In the genomic region with DNA sequence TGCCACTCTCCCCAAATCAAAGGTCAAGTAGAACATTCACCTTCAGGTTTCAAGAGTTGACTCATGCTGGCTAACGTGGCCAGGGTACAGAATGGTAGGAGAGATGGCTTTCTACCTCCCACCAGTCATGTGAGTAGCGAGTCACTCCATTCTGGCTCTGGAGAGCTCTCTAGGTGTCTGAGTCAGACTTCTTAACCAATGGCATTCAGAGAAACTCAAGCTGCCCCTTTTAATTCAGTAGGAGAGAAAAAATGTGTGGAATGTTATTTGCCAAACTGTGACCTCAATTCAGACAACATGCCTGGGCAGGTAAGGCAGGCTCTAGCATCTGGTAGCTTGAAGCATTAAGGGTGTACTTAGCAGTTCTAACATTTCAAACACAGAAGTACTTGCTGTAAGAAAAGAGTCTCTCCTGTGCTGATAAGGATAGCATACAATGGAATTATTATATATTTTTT, we compare ENCODE assay signal across 11 mouse cellular contexts.
DNase-seq lines count a peak whose midpoint lies in the region; ATAC-seq lines count a peak whose summit lies in the region.
"Had no signal": no experiment of that assay in that cellular context is flagged by ENCODE, and none has a peak within 500 bp of the region (broad histone marks: within the 10 kb centered on the region; RNA-seq: fewer than 3 reads in every experiment).

No protein-coding gene starts in this region.

- WGBS in limb, embryonic 11.5 days = 40% methylated on average over 2 of the region's 2 CpGs
- WGBS in limb, embryonic 10.5 days = 52% methylated on average over 2 of the region's 2 CpGs
- WGBS in embryonic facial prominence, embryonic 13.5 days = 38% methylated on average over 2 of the region's 2 CpGs
- WGBS in stomach, embryonic 16.5 days = 37% methylated on average over 2 of the region's 2 CpGs

- no peak for ATAC-seq in limb, embryonic 11.5 days (ENCODE audit: insufficient number of reproducible peaks, low FRiP score, low TSS enrichment, low read depth)
- ATAC-seq in embryonic facial prominence, embryonic 13.5 days (ENCODE audit: insufficient number of reproducible peaks, insufficient read depth, low FRiP score, low TSS enrichment, low read depth) = 0 out of 2 replicates have a peak, but pooled peaks have one; percentile 59
- peak; percentile 85 for ATAC-seq in stomach, embryonic 16.5 days (ENCODE audit: insufficient read depth, low FRiP score)

- H3K27ac ChIP-seq in limb, embryonic 11.5 days (replicated peaks; ENCODE audit: low read depth, low read length) = no peak overlapping the region
- no peak overlapping the region for H3K27ac ChIP-seq in limb, embryonic 10.5 days
- H3K27ac ChIP-seq in embryonic facial prominence, embryonic 13.5 days = no peak overlapping the region
- no peak overlapping the region for H3K27ac ChIP-seq in stomach, embryonic 16.5 days (ENCODE audit: low read length)
- H3K27ac ChIP-seq: layer of hippocampus, adult 2 months had no signal

- H3K4me2 ChIP-seq in limb, embryonic 11.5 days (ENCODE audit: low read depth, severe bottlenecking) = no peak overlapping the region
- H3K4me2 ChIP-seq in embryonic facial prominence, embryonic 13.5 days = no peak overlapping the region
- no peak overlapping the region for H3K4me2 ChIP-seq in stomach, embryonic 16.5 days (ENCODE audit: low read depth, low read length)

- H3K9me3 ChIP-seq in limb, embryonic 11.5 days (ENCODE audit: control insufficient read depth, low read length) = no peaks in the 10 kb centered on the region
- H3K9me3 ChIP-seq in limb, embryonic 10.5 days (replicated peaks) = no peaks in the 10 kb centered on the region
- H3K9me3 ChIP-seq in embryonic facial prominence, embryonic 13.5 days = no peaks in the 10 kb centered on the region
- H3K9me3 ChIP-seq in stomach, embryonic 16.5 days (replicated peaks; ENCODE audit: control insufficient read depth, low read length) = no peaks in the 10 kb centered on the region
- H3K9me3 ChIP-seq: G1E had no signal

- DNase-seq in limb, embryonic 11.5 days (ENCODE audit: low spot score) = peak; percentile 21
- DNase-seq in limb, embryonic 10.5 days (ENCODE audit: low spot score) = no peak
- peak; percentile 64 for DNase-seq in kidney, postnatal 10 days
- no peak for DNase-seq in frontal cortex, postnatal 10 days (ENCODE audit: low spot score in 2 of 2)
- no peak for DNase-seq in layer of hippocampus, postnatal 25 days (ENCODE audit: extremely low spot score in 1 of 2, low spot score in 1 of 2)
- DNase-seq in layer of hippocampus, adult 8-10 months (ENCODE audit: low spot score in 2 of 2) = no peak
- DNase-seq: cerebellum, adult 8-10 months had no signal

- H3K4me1 ChIP-seq in limb, embryonic 11.5 days (ENCODE audit: control insufficient read depth, insufficient read depth, low read length) = no peaks in the 10 kb centered on the region
- H3K4me1 ChIP-seq in limb, embryonic 10.5 days = no peaks in the 10 kb centered on the region
- no peaks in the 10 kb centered on the region for H3K4me1 ChIP-seq in embryonic facial prominence, embryonic 13.5 days
- H3K4me1 ChIP-seq in stomach, embryonic 16.5 days (ENCODE audit: control insufficient read depth, insufficient read depth, low read length) = no peaks in the 10 kb centered on the region

- no peaks in the 10 kb centered on the region for H3K36me3 ChIP-seq in limb, embryonic 11.5 days (ENCODE audit: control insufficient read depth, insufficient read depth, low read length)
- H3K36me3 ChIP-seq in limb, embryonic 10.5 days = no peaks in the 10 kb centered on the region
- H3K36me3 ChIP-seq in embryonic facial prominence, embryonic 13.5 days = no peaks in the 10 kb centered on the region
- H3K36me3 ChIP-seq in stomach, embryonic 16.5 days (ENCODE audit: control insufficient read depth, insufficient read depth, low read length) = no peaks in the 10 kb centered on the region
- H3K36me3 ChIP-seq: G1E had no signal

- no peak overlapping the region for H3K4me3 ChIP-seq in limb, embryonic 11.5 days (ENCODE audit: low read depth, low read length)
- H3K4me3 ChIP-seq in limb, embryonic 10.5 days = no peak overlapping the region
- H3K4me3 ChIP-seq in embryonic facial prominence, embryonic 13.5 days = no peak overlapping the region
- no peak overlapping the region for H3K4me3 ChIP-seq in stomach, embryonic 16.5 days (replicated peaks; ENCODE audit: low read length)
- H3K4me3 ChIP-seq: layer of hippocampus, adult 2 months had no signal

- no peak overlapping the region for H3K9ac ChIP-seq in limb, embryonic 11.5 days (ENCODE audit: low read length)
- no peak overlapping the region for H3K9ac ChIP-seq in embryonic facial prominence, embryonic 13.5 days
- no peak overlapping the region for H3K9ac ChIP-seq in stomach, embryonic 16.5 days (ENCODE audit: low read length)

- H3K27me3 ChIP-seq in limb, embryonic 11.5 days (ENCODE audit: control insufficient read depth, insufficient read depth, low read length) = no peaks in the 10 kb centered on the region
- H3K27me3 ChIP-seq in limb, embryonic 10.5 days (ENCODE audit: low read depth, poor library complexity, severe bottlenecking) = no peaks in the 10 kb centered on the region
- H3K27me3 ChIP-seq in embryonic facial prominence, embryonic 13.5 days = no peaks in the 10 kb centered on the region
- H3K27me3 ChIP-seq in stomach, embryonic 16.5 days (ENCODE audit: control insufficient read depth, insufficient read depth, low read length) = no peaks in the 10 kb centered on the region

Comparison
In these comparisons a context has a peak if more than half of its experiments do, and no peak if none do; other contexts are left out.
1. DNase-seq: peak in limb, embryonic 11.5 days (single experiment) and kidney, postnatal 10 days (single experiment); none in limb, embryonic 10.5 days (single experiment), frontal cortex, postnatal 10 days (0 of 2), layer of hippocampus, postnatal 25 days (0 of 2) and layer of hippocampus, adult 8-10 months (0 of 2).